Mouse (Mus musculus) frontal cortex, postnatal 25 days (tissue): ENCODE measurements at regions not wholly inside any gene's neighbourhood (a gene's known extent, or its start where the extent isn't known, plus 50 kb on each side); places are given as distances from the start of the nearest gene placed in this dataset.
"Not testable (repeated sequence)": the region's sequence is repeated elsewhere in the genome, so short reads cannot be mapped to it uniquely, and the experiment has no call there.

Source experiments
- DNase-seq, 2 experiments: peaks; one replicate each; pipeline ENCODE4 v3.0.0; 2022; ENCODE audit warnings: low spot score in 2 of 2

GRCm38 (mm10) chr3:78573299-78573698, 713.0 kb downstream of the Rapgef2 start:
- DNase-seq: no peak

- not testable (repeated sequence) for DNase-seq
Measured at GRCm38 (mm10) chr3:78564926-78565325, 721.4 kb downstream of the Rapgef2 start.
